Mouse (Mus musculus): Measurements from ENCODE around the gene Satb1. TPM values are rescaled to one million over a fixed set of nuclear protein-coding genes. Genes with fewer than 3 reads are reported as not detected.

Gene Satb1
- total and polyA plus RNA-seq, 3 experiments, result not detected

DNA sequence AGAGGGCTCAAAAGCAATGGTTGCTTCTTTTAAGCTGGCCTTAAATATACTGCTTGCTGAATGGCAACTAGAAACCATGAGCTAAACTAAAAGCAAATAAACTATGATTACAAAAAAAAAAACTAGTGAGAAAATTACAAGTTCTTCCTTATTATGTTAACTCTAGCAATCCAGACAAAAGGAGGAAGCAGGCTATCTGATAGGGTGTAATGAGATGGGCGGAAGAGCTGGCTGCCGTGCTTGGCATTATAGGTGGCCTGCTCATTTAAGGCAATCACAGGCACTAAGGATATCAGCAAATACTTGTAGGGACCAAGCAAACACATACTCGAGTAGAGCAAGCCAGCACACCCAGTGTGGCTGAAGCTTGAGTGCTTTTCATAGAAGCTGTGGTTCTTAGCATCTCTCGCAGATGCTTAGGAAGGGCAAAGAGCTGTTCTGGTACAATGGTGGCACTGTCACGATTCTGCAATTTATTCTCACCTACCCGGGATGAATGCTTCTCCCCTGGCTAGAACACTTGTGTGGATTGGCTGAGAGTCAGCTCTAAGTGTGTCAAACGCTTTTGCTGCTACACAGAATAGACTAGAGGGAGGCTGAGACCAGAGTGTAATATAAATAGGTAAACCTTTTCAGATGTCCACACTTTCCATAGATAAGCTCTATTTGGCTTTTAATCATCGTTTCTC is 49.4 kb downstream of the Satb1 start:
- H3K27ac ChIP-seq (ENCODE audit: insufficient read depth, low read depth), result no peak overlapping the region
- dilution Hi-C loops (cut with MboI; ENCODE audit: extremely low pct_ligation_motif_present, extremely low pct_unique_long_range_greater_than_20kb, low sequenced_read_pairs) (no loop called here), in situ Hi-C loops (cut with MboI; ENCODE audit: low pct_ligation_motif_present, low pct_unique_long_range_greater_than_20kb, low sequenced_read_pairs) (no loop called here)
- no peak overlapping the region for H3K9ac ChIP-seq (ENCODE audit: insufficient read depth, low read depth)
- no peaks in the 10 kb centered on the region for H3K4me1 ChIP-seq (ENCODE audit: control insufficient read depth in 1 of 2, insufficient read depth in 2 of 2)
- no peak for DNase-seq (ENCODE audit: extremely low read depth)
- H3K4me2 ChIP-seq (ENCODE audit: insufficient read depth, low read depth, poor library complexity, severe bottlenecking), result no peak overlapping the region
- H3K4me3 ChIP-seq (replicated peaks in 1 of 3; ENCODE audit: low read depth in 2 of 3, low read length in 2 of 3, poor library complexity in 1 of 3), result no peak overlapping the region
- no peak for TF ChIP-seq MEF2A (IDR thresholded peaks at IDR 0.05; ENCODE audit: borderline replicate concordance, low read depth, low read length)
- no peak for TF ChIP-seq POLR2A (IDR thresholded peaks at IDR 0.05; ENCODE audit: low read depth, low read length)
- TF ChIP-seq MAFK (IDR thresholded peaks at IDR 0.05; ENCODE audit: insufficient replicate concordance, low read length), result no peak
- no peak for TF ChIP-seq UBTF (IDR thresholded peaks at IDR 0.05; ENCODE audit: low read depth, low read length)
- no peak for TF ChIP-seq PAX5 (IDR thresholded peaks at IDR 0.05; ENCODE audit: low read length)
- no peak for TF ChIP-seq MXI1 (IDR thresholded peaks at IDR 0.05; ENCODE audit: low read depth, low read length)
- TF ChIP-seq POLR2AphosphoS2 (IDR thresholded peaks at IDR 0.05; ENCODE audit: low read depth, low read length), result no peak
- no peak for TF ChIP-seq ZKSCAN1 (IDR thresholded peaks at IDR 0.05; ENCODE audit: borderline replicate concordance, low read depth, low read length)
- no peak for TF ChIP-seq E2F4 (IDR thresholded peaks at IDR 0.05; ENCODE audit: insufficient replicate concordance, low read depth, low read length)
- no peak for TF ChIP-seq CHD2 (IDR thresholded peaks at IDR 0.05; ENCODE audit: low read length)
- TF ChIP-seq IRF4 (IDR thresholded peaks at IDR 0.05; ENCODE audit: low read depth, low read length), result no peak
- no peak for TF ChIP-seq ZNF384 (IDR thresholded peaks at IDR 0.05; ENCODE audit: low read depth, low read length)
- TF ChIP-seq JUN (IDR thresholded peaks at IDR 0.05; ENCODE audit: insufficient read depth, low read depth, low read length), result no peak
- no peak for TF ChIP-seq TBP (conservative IDR thresholded peaks at IDR 0.05; ENCODE audit: low read depth, low read length)
- H3K9me3 ChIP-seq (replicated peaks; ENCODE audit: low read length), result no peaks in the 10 kb centered on the region
- H3K36me3 ChIP-seq (replicated peaks in 1 of 2; ENCODE audit: control insufficient read depth in 1 of 2, insufficient read depth in 1 of 2, low read length in 1 of 2), result no peaks in the 10 kb centered on the region
- H3K27me3 ChIP-seq (replicated peaks), result no peaks in the 10 kb centered on the region
- H3K79me2 ChIP-seq (replicated peaks; ENCODE audit: control insufficient read depth, extremely low read depth, insufficient read depth, poor library complexity, severe bottlenecking), result no peaks in the 10 kb centered on the region

DNA sequence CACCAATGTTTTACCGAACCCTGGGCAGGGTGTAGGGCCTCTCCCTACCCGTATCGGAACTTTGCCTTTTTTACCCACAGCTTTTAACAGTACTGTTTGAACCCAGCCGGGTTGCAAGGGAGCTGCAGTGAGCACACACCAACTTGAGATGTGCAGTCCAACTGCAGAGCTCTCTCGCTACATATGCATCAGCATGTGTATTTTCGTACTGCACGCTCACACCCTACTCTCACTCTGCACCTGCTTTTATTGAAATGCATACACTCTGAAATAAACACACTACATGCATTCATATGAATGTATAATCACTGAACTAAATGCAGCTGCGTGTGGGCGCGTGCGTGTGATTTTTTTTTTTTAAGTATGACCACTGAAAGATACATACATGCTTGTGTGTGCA is 53.1 kb downstream of the Satb1 start:
- Histone ChIP-seq H3K4me3 (replicated peaks in 1 of 3; ENCODE audit: low read depth in 2 of 3, low read length in 2 of 3, poor library complexity in 1 of 3) (no peak overlapping the region), H3K27me3 (replicated peaks) (no peaks in the 10 kb centered on the region), H3K9ac (ENCODE audit: insufficient read depth, low read depth) (no peak overlapping the region), H3K79me2 (replicated peaks; ENCODE audit: control insufficient read depth, extremely low read depth, insufficient read depth, poor library complexity, severe bottlenecking) (no peaks in the 10 kb centered on the region), H3K9me3 (replicated peaks; ENCODE audit: low read length) (no peaks in the 10 kb centered on the region), H3K4me1 (ENCODE audit: control insufficient read depth in 1 of 2, insufficient read depth in 2 of 2) (no peaks in the 10 kb centered on the region), H3K36me3 (replicated peaks in 1 of 2; ENCODE audit: control insufficient read depth in 1 of 2, insufficient read depth in 1 of 2, low read length in 1 of 2) (no peaks in the 10 kb centered on the region), H3K27ac (ENCODE audit: insufficient read depth, low read depth) (no peak overlapping the region), H3K4me2 (ENCODE audit: insufficient read depth, low read depth, poor library complexity, severe bottlenecking) (no peak overlapping the region)
- TF ChIP-seq JUN (IDR thresholded peaks at IDR 0.05; ENCODE audit: insufficient read depth, low read depth, low read length) (no peak), GABPA (IDR thresholded peaks at IDR 0.05; ENCODE audit: insufficient replicate concordance, low read depth, low read length) (no peak), CHD1 (IDR thresholded peaks at IDR 0.05; ENCODE audit: low read depth, low read length) (no peak), CHD2 (IDR thresholded peaks at IDR 0.05; ENCODE audit: low read length) (no peak), ZC3H11A (IDR thresholded peaks at IDR 0.05; ENCODE audit: low read depth, low read length) (no peak), E2F4 (IDR thresholded peaks at IDR 0.05; ENCODE audit: insufficient replicate concordance, low read depth, low read length) (no peak), SMC3 (IDR thresholded peaks at IDR 0.05; ENCODE audit: low read depth, low read length) (no peak), IRF4 (IDR thresholded peaks at IDR 0.05; ENCODE audit: low read depth, low read length) (no peak), MYC (IDR thresholded peaks at IDR 0.05; ENCODE audit: low read depth, low read length) (no peak), EP300 (IDR thresholded peaks at IDR 0.05; ENCODE audit: low read length) (no peak), PAX5 (IDR thresholded peaks at IDR 0.05; ENCODE audit: low read length) (no peak), ZNF384 (IDR thresholded peaks at IDR 0.05; ENCODE audit: low read depth, low read length) (no peak), BHLHE40 (IDR thresholded peaks at IDR 0.05; ENCODE audit: low read depth, low read length) (no peak), MEF2A (IDR thresholded peaks at IDR 0.05; ENCODE audit: borderline replicate concordance, low read depth, low read length) (no peak), CTCF (conservative IDR thresholded peaks at IDR 0.05 in 1 of 2, IDR thresholded peaks at IDR 0.05 in 1 of 2; ENCODE audit: low read depth in 2 of 2, low read length in 2 of 2) (no peak)
- no peak for DNase-seq (ENCODE audit: extremely low read depth)
- in situ Hi-C loops (cut with MboI; ENCODE audit: low pct_ligation_motif_present, low pct_unique_long_range_greater_than_20kb, low sequenced_read_pairs) (no loop called here), dilution Hi-C loops (cut with MboI; ENCODE audit: extremely low pct_ligation_motif_present, extremely low pct_unique_long_range_greater_than_20kb, low sequenced_read_pairs) (no loop called here)

All from CH12.LX (cell line).